Mouse (Mus musculus) forebrain, embryonic 13.5 days (tissue): ENCODE measurements at regions not wholly inside any gene's neighbourhood (a gene's known extent, or its start where the extent isn't known, plus 50 kb on each side); places are given as distances from the start of the nearest gene placed in this dataset.

Experiments
- ATAC-seq: fragments of 200-750 bp; cut with Nextera tagmentation; 2 replicates; pipeline ENCODE4 v1.8.0; 2017
- H3K27ac ChIP-seq: fragments of 300-500 bp; sonication (generic); 2 replicates; pipeline ENCODE4 v1.5.1; 2015; ENCODE audit warnings: inconsistent platforms, mild to moderate bottlenecking, moderate library complexity
- H3K27me3 ChIP-seq: fragments of 300-500 bp; sonication (generic); 2 replicates; pipeline ENCODE4 v1.6.1; 2015; ENCODE audit warnings: mild to moderate bottlenecking, inconsistent platforms
- H3K36me3 ChIP-seq: fragments of 300-500 bp; sonication (generic); 2 replicates; pipeline ENCODE4 v1.6.1; 2015; ENCODE audit warnings: mild to moderate bottlenecking, inconsistent platforms; ENCODE audit not compliant: poor library complexity, severe bottlenecking
- H3K4me1 ChIP-seq: fragments of 300-500 bp; sonication (generic); 2 replicates; pipeline ENCODE4 v1.6.1; 2015; ENCODE audit warnings: inconsistent platforms
- H3K4me2 ChIP-seq: fragments of 300-500 bp; sonication (generic); 2 replicates; pipeline ENCODE4 v1.6.1; 2015; ENCODE audit warnings: inconsistent platforms, mild to moderate bottlenecking, moderate library complexity
- H3K4me3 ChIP-seq: fragments of 300-500 bp; sonication (generic); 2 replicates; pipeline ENCODE4 v1.5.1; 2015; ENCODE audit warnings: mild to moderate bottlenecking, inconsistent platforms
- H3K9ac ChIP-seq: fragments of 300-500 bp; sonication (generic); 2 replicates; pipeline ENCODE4 v1.6.1; 2015; ENCODE audit warnings: mild to moderate bottlenecking, inconsistent platforms
- H3K9me3 ChIP-seq: fragments of 300-500 bp; sonication (generic); replicated peaks from 2 replicates; pipeline ENCODE4 v1.6.1; 2016; ENCODE audit warnings: inconsistent platforms
- WGBS: fragments of 180-500 bp; shearing (Covaris S2); methylation state at CpG from one replicate; pipeline ENCODE4 v1.1.7; 2015; 5-methylcytosine and 5-hydroxymethylcytosine counted together

- Histone ChIP-seq H3K4me3 (no peak overlapping the region), H3K4me1 (no peaks in the 10 kb centered on the region), H3K4me2 (no peak overlapping the region), H3K9ac (no peak overlapping the region), H3K36me3 (no peaks in the 10 kb centered on the region), H3K27ac (no peak overlapping the region), H3K27me3 (no peaks in the 10 kb centered on the region), H3K9me3 (no peaks in the 10 kb centered on the region)
- no peak for ATAC-seq
- 68% methylated on average over 7 of the region's 7 CpGs for WGBS
Observed at GRCm38 (mm10) chr16:29956904-29957303, 107.3 kb upstream of the Hes1 start.

- H3K27me3 ChIP-seq = no peaks in the 10 kb centered on the region
- WGBS = 90% methylated on average over 12 of the region's 12 CpGs
- no peak overlapping the region for H3K27ac ChIP-seq
- H3K9me3 ChIP-seq = no peaks in the 10 kb centered on the region
- no peaks in the 10 kb centered on the region for H3K36me3 ChIP-seq
- H3K4me2 ChIP-seq = no peak overlapping the region
- no peak for ATAC-seq
- no peak overlapping the region for H3K4me3 ChIP-seq
- H3K4me1 ChIP-seq = no peaks in the 10 kb centered on the region
- no peak overlapping the region for H3K9ac ChIP-seq
Observed at GRCm38 (mm10) chr16:29959939-29960637, 104.1 kb upstream of the Hes1 start.

DNA sequence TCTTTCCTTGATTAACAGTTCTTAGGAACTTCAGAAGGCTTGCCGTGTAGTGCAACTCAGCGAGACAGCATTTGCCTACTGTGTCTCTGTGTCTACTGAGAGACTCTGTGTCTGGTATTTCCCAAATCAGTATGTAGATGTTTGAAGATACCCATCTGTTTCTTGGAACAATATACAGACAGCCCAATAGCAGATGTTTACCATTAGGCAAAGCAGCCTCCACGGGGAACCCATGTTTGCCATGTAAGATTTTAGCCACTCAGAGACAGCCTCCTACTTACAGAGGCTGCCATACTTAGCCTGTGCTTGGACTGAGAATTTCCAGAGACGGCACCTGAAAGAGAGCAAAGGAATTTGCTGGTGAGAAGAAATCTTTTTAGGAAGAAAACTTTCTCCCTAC lies 100.9 kb upstream of the Hes1 start:
- WGBS = 91% methylated on average over 4 of the region's 4 CpGs
- Histone ChIP-seq H3K4me2 (no peak overlapping the region), H3K36me3 (no peaks in the 10 kb centered on the region), H3K27me3 (no peaks in the 10 kb centered on the region), H3K4me1 (no peaks in the 10 kb centered on the region), H3K27ac (no peak overlapping the region), H3K9me3 (no peaks in the 10 kb centered on the region), H3K4me3 (no peak overlapping the region), H3K9ac (no peak overlapping the region)
- ATAC-seq = no peak

- Histone ChIP-seq H3K27ac (no peak overlapping the region), H3K27me3 (no peaks in the 10 kb centered on the region), H3K36me3 (no peaks in the 10 kb centered on the region), H3K9me3 (no peaks in the 10 kb centered on the region), H3K4me1 (no peaks in the 10 kb centered on the region), H3K4me2 (no peak overlapping the region), H3K4me3 (no peak overlapping the region), H3K9ac (no peak overlapping the region)
- 95% methylated on average over 8 of the region's 8 CpGs for WGBS
- no peak for ATAC-seq
Observed at GRCm38 (mm10) chr16:29964563-29964962, 99.6 kb upstream of the Hes1 start.

GRCm38 (mm10) chr16:29968743-29969142 lies 95.4 kb upstream of the Hes1 start:
- no peak overlapping the region for H3K27ac ChIP-seq
- no peak overlapping the region for H3K9ac ChIP-seq
- WGBS = 84% methylated on average over 5 of the region's 5 CpGs
- H3K4me3 ChIP-seq = no peak overlapping the region
- no peaks in the 10 kb centered on the region for H3K27me3 ChIP-seq
- no peak overlapping the region for H3K4me2 ChIP-seq
- H3K4me1 ChIP-seq = 0 out of 2 replicates have a peak, but pooled peaks cover 6% of the 10 kb centered on the region
- H3K36me3 ChIP-seq = no peaks in the 10 kb centered on the region
- no peak for ATAC-seq
- no peaks in the 10 kb centered on the region for H3K9me3 ChIP-seq

DNA sequence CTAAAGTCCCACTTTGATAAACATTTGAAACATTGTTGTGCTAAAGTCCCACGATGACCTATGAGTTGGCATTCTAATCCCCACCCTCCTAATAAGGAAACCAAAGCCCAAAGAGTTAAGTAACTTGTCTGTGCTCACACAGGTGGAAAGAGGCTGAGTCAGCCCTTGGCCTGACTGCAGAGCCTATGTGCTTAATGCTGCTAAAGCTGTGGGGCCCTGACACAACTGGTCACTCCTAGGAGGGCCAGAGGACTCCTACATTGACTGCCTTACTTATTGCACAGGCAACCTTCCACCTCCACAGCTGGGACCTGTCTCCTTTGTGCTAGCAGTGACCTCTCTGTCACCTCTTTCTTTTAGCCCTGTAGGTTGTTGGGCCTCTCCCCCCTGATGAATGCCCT lies 91.4 kb upstream of the Hes1 start:
- 0 out of 2 replicates have a peak, but pooled peaks cover 6% of the 10 kb centered on the region for H3K4me1 ChIP-seq
- H3K36me3 ChIP-seq = no peaks in the 10 kb centered on the region
- ATAC-seq = no peak
- H3K4me3 ChIP-seq = no peak overlapping the region
- H3K4me2 ChIP-seq = no peak overlapping the region
- WGBS = 9% methylated on average over 1 of the region's 1 CpGs
- H3K9me3 ChIP-seq = no peaks in the 10 kb centered on the region
- H3K27ac ChIP-seq = no peak overlapping the region
- H3K27me3 ChIP-seq = no peaks in the 10 kb centered on the region
- H3K9ac ChIP-seq = no peak overlapping the region

DNA sequence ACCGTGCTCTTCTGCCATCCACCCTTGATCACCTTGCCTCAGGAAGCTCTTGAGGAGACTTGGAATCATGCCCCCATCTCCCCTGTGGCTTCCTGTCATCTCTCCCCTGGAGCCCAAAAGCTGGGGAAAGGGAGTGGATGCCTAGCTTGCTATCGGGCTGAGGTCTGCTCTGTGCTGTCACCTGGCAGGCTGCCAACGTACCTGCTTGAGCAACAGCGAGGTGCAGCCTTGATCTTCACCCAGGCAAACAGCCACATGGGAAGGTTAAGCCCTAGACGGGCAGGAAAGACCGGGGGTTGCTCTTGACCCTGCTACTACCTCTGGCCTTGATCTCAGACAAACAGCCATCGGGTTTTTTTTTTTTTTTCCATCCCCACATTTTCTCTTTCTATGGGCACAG lies 90.9 kb upstream of the Hes1 start:
- ATAC-seq = no peak
- H3K4me1 ChIP-seq = 0 out of 2 replicates have a peak, but pooled peaks cover 6% of the 10 kb centered on the region
- no peaks in the 10 kb centered on the region for H3K9me3 ChIP-seq
- H3K9ac ChIP-seq = no peak overlapping the region
- 59% methylated on average over 7 of the region's 7 CpGs for WGBS
- H3K4me2 ChIP-seq = no peak overlapping the region
- no peak overlapping the region for H3K4me3 ChIP-seq
- no peaks in the 10 kb centered on the region for H3K36me3 ChIP-seq
- H3K27me3 ChIP-seq = no peaks in the 10 kb centered on the region
- no peak overlapping the region for H3K27ac ChIP-seq

GRCm38 (mm10) chr16:29975800-29976199 lies 88.4 kb upstream of the Hes1 start:
- H3K27me3 ChIP-seq = no peaks in the 10 kb centered on the region
- H3K36me3 ChIP-seq = no peaks in the 10 kb centered on the region
- no peak overlapping the region for H3K27ac ChIP-seq
- no peak overlapping the region for H3K9ac ChIP-seq
- H3K4me1 ChIP-seq = 0 out of 2 replicates have a peak, but pooled peaks cover 6% of the 10 kb centered on the region
- no peak overlapping the region for H3K4me2 ChIP-seq
- H3K4me3 ChIP-seq = no peak overlapping the region
- no peaks in the 10 kb centered on the region for H3K9me3 ChIP-seq
- WGBS = 89% methylated on average over 3 of the region's 3 CpGs
- ATAC-seq = no peak

GRCm38 (mm10) chr16:29977011-29977410 lies 87.2 kb upstream of the Hes1 start:
- Histone ChIP-seq H3K4me1 (0 out of 2 replicates have a peak, but pooled peaks cover 6% of the 10 kb centered on the region), H3K9me3 (no peaks in the 10 kb centered on the region), H3K4me3 (no peak overlapping the region), H3K27ac (no peak overlapping the region), H3K4me2 (no peak overlapping the region), H3K9ac (no peak overlapping the region), H3K36me3 (no peaks in the 10 kb centered on the region), H3K27me3 (no peaks in the 10 kb centered on the region)
- WGBS = 69% methylated on average over 3 of the region's 3 CpGs
- no peak for ATAC-seq

- H3K27ac ChIP-seq = no peak overlapping the region
- no peak for ATAC-seq
- 60% methylated on average over 8 of the region's 8 CpGs for WGBS
Observed at GRCm38 (mm10) chr16:29977711-29978110, 86.5 kb upstream of the Hes1 start.

GRCm38 (mm10) chr16:29979066-29979465 lies 85.1 kb upstream of the Hes1 start:
- 80% methylated on average over 7 of the region's 7 CpGs for WGBS
- H3K9ac ChIP-seq = no peak overlapping the region
- no peak overlapping the region for H3K4me2 ChIP-seq
- H3K9me3 ChIP-seq = no peaks in the 10 kb centered on the region
- no peak overlapping the region for H3K27ac ChIP-seq
- ATAC-seq = no peak
- H3K36me3 ChIP-seq = no peaks in the 10 kb centered on the region
- no peaks in the 10 kb centered on the region for H3K4me1 ChIP-seq
- H3K4me3 ChIP-seq = no peak overlapping the region
- no peaks in the 10 kb centered on the region for H3K27me3 ChIP-seq

More at GRCm38 (mm10) chr16:29977711-29978110, 86.5 kb upstream of the Hes1 start:
- no peaks in the 10 kb centered on the region for H3K27me3 ChIP-seq
- no peak overlapping the region for H3K4me2 ChIP-seq
- H3K4me3 ChIP-seq = no peak overlapping the region
- 0 out of 2 replicates have a peak, but pooled peaks cover 6% of the 10 kb centered on the region for H3K4me1 ChIP-seq
- no peaks in the 10 kb centered on the region for H3K36me3 ChIP-seq
- no peak overlapping the region for H3K9ac ChIP-seq
- H3K9me3 ChIP-seq = no peaks in the 10 kb centered on the region

- Histone ChIP-seq H3K27ac (no peak overlapping the region), H3K9me3 (no peaks in the 10 kb centered on the region), H3K9ac (no peak overlapping the region), H3K36me3 (no peaks in the 10 kb centered on the region), H3K4me2 (no peak overlapping the region), H3K4me3 (no peak overlapping the region), H3K4me1 (no peaks in the 10 kb centered on the region), H3K27me3 (no peaks in the 10 kb centered on the region)
- no peak for ATAC-seq
- 91% methylated on average over 7 of the region's 7 CpGs for WGBS
Observed at GRCm38 (mm10) chr16:29981543-29981942, 82.6 kb upstream of the Hes1 start.

- Histone ChIP-seq H3K4me1 (no peaks in the 10 kb centered on the region), H3K9me3 (no peaks in the 10 kb centered on the region), H3K36me3 (no peaks in the 10 kb centered on the region), H3K27me3 (no peaks in the 10 kb centered on the region), H3K9ac (no peak overlapping the region), H3K4me3 (no peak overlapping the region), H3K27ac (no peak overlapping the region), H3K4me2 (no peak overlapping the region)
- ATAC-seq = no peak
- 90% methylated on average over 8 of the region's 8 CpGs for WGBS
Observed at GRCm38 (mm10) chr16:29982224-29982785, 81.9 kb upstream of the Hes1 start.
